ENCODE assay signal across 28 mouse cellular contexts in genomic region chr10:115060759-115061158, GRCm38 (mm10).
DNase-seq lines count a peak whose midpoint lies in the region; ATAC-seq and TF ChIP-seq lines count a peak whose summit lies in the region.
"Had no signal": no experiment of that assay in that cellular context is flagged by ENCODE, and none has a peak within 500 bp of the region (broad histone marks: within the 10 kb centered on the region; RNA-seq: fewer than 3 reads in every experiment).

No protein-coding gene starts in this region.

- no peaks in the 10 kb centered on the region for H3K27me3 ChIP-seq in stomach, postnatal 0 days (ENCODE audit: control insufficient read depth, insufficient read depth, low read length)
- H3K27me3 ChIP-seq in liver, embryonic 11.5 days (replicated peaks; ENCODE audit: control insufficient read depth, insufficient read depth, low read length): no peaks in the 10 kb centered on the region
- H3K27me3 ChIP-seq: embryonic facial prominence, embryonic 12.5 days; embryonic facial prominence, embryonic 15.5 days; forebrain, embryonic 13.5 days; heart, embryonic 13.5 days; hindbrain, embryonic 12.5 days; hindbrain, embryonic 15.5 days had no signal

- no peak overlapping the region for H3K9ac ChIP-seq in stomach, postnatal 0 days (ENCODE audit: low read length)
- no peak overlapping the region for H3K9ac ChIP-seq in liver, embryonic 11.5 days (ENCODE audit: low read depth, low read length)
- H3K9ac ChIP-seq: embryonic facial prominence, embryonic 12.5 days; embryonic facial prominence, embryonic 15.5 days; forebrain, embryonic 13.5 days; heart, embryonic 13.5 days; hindbrain, embryonic 12.5 days; hindbrain, embryonic 15.5 days had no signal

- H3K9me3 ChIP-seq in stomach, postnatal 0 days (ENCODE audit: control insufficient read depth, low read length): no peaks in the 10 kb centered on the region
- H3K9me3 ChIP-seq in liver, embryonic 11.5 days (ENCODE audit: control insufficient read depth, low read length): no peaks in the 10 kb centered on the region
- H3K9me3 ChIP-seq: embryonic facial prominence, embryonic 12.5 days; embryonic facial prominence, embryonic 15.5 days; forebrain, embryonic 10.5 days; forebrain, embryonic 13.5 days; heart, embryonic 10.5 days; hindbrain, embryonic 15.5 days had no signal

- TF ChIP-seq CTCF in stomach, postnatal 0 days (IDR thresholded peaks at IDR 0.05; ENCODE audit: low read depth): no peak

- H3K4me3 ChIP-seq in stomach, postnatal 0 days (ENCODE audit: low read depth, low read length): no peak overlapping the region
- no peak overlapping the region for H3K4me3 ChIP-seq in liver, embryonic 11.5 days (ENCODE audit: low read depth, low read length)
- H3K4me3 ChIP-seq: embryonic facial prominence, embryonic 12.5 days; embryonic facial prominence, embryonic 15.5 days; erythroblast, embryonic 14.5 days; forebrain, embryonic 10.5 days; forebrain, embryonic 13.5 days; gastrocnemius, adult 2 months; heart, adult 2 months; heart, embryonic 10.5 days; heart, embryonic 13.5 days; hindbrain, embryonic 12.5 days; hindbrain, embryonic 15.5 days had no signal

- H3K27ac ChIP-seq in stomach, postnatal 0 days (replicated peaks): no peak overlapping the region
- no peak overlapping the region for H3K27ac ChIP-seq in liver, embryonic 11.5 days (ENCODE audit: low read depth, low read length)
- H3K27ac ChIP-seq: embryonic facial prominence, embryonic 12.5 days; embryonic facial prominence, embryonic 15.5 days; forebrain, embryonic 10.5 days; forebrain, embryonic 13.5 days; gastrocnemius, adult 2 months; heart, adult 2 months; heart, embryonic 10.5 days; heart, embryonic 13.5 days; hindbrain, embryonic 12.5 days; hindbrain, embryonic 15.5 days had no signal

- no peak for TF ChIP-seq EP300 in stomach, postnatal 0 days (optimal IDR thresholded peaks at IDR 0.05)

- DNase-seq in A20 (ENCODE audit: low read depth, low spot score): peak; percentile 5
- DNase-seq in c-Kit-positive CD71-negative TER-119-negative erythroid progenitor cells, embryonic 14.5 days (ENCODE audit: low read depth): peak; percentile 13
- DNase-seq in stomach, postnatal 0 days (ENCODE audit: low spot score): no peak
- DNase-seq in liver, embryonic 11.5 days (ENCODE audit: low spot score): no peak
- DNase-seq in right cerebral cortex, adult 18-20 months: no peak
- DNase-seq: adrenal gland, adult 8-10 months; adrenal gland, postnatal 25 days; B cell, adult 2 months; cerebellum, adult 18-20 months; cerebellum, adult 9-10 months; cerebellum, postnatal 14 days; gastrocnemius, adult 2 months; gastrocnemius, postnatal 14 days; heart, adult 2 months; heart, postnatal 14 days; heart, postnatal 4 days had no signal

- WGBS in stomach, postnatal 0 days: 69% methylated on average over 7 of the region's 7 CpGs
- 64% methylated on average over 7 of the region's 7 CpGs for WGBS in liver, embryonic 11.5 days

- ATAC-seq in hematopoietic stem cell, adult 5-6 weeks (replicated peaks in 1 of 2; ENCODE audit: insufficient read depth in 1 of 2, low FRiP score in 2 of 2, low TSS enrichment in 1 of 2, low read depth in 1 of 2, poor library complexity in 2 of 2, severe bottlenecking in 2 of 2): peak; percentile 75 to 86
- no peak for ATAC-seq in stomach, postnatal 0 days (ENCODE audit: low FRiP score, low TSS enrichment)
- no peak for ATAC-seq in liver, embryonic 11.5 days (replicated peaks; ENCODE audit: low FRiP score)
- ATAC-seq: forebrain, embryonic 13.5 days; forebrain, embryonic 16.5 days; intestine, postnatal 0 days had no signal

- no peaks in the 10 kb centered on the region for H3K36me3 ChIP-seq in stomach, postnatal 0 days (ENCODE audit: control insufficient read depth, insufficient read depth, low read length)
- H3K36me3 ChIP-seq in liver, embryonic 11.5 days (ENCODE audit: control insufficient read depth, insufficient read depth, low read length): no peaks in the 10 kb centered on the region
- H3K36me3 ChIP-seq: embryonic facial prominence, embryonic 12.5 days; embryonic facial prominence, embryonic 15.5 days; forebrain, embryonic 10.5 days; heart, embryonic 10.5 days; heart, embryonic 13.5 days; hindbrain, embryonic 12.5 days; hindbrain, embryonic 15.5 days had no signal

- no peaks in the 10 kb centered on the region for H3K4me1 ChIP-seq in stomach, postnatal 0 days (replicated peaks; ENCODE audit: control insufficient read depth, insufficient read depth)
- H3K4me1 ChIP-seq in liver, embryonic 11.5 days (replicated peaks; ENCODE audit: control insufficient read depth, insufficient read depth, low read length): no peaks in the 10 kb centered on the region
- H3K4me1 ChIP-seq: embryonic facial prominence, embryonic 12.5 days; embryonic facial prominence, embryonic 15.5 days; forebrain, embryonic 10.5 days; forebrain, embryonic 13.5 days; heart, embryonic 10.5 days; heart, embryonic 13.5 days; hindbrain, embryonic 12.5 days; hindbrain, embryonic 15.5 days had no signal

- H3K4me2 ChIP-seq in stomach, postnatal 0 days (replicated peaks; ENCODE audit: low read depth): no peak overlapping the region
- no peak overlapping the region for H3K4me2 ChIP-seq in liver, embryonic 11.5 days
- H3K4me2 ChIP-seq: embryonic facial prominence, embryonic 12.5 days; embryonic facial prominence, embryonic 15.5 days; forebrain, embryonic 13.5 days; heart, embryonic 13.5 days; hindbrain, embryonic 12.5 days; hindbrain, embryonic 15.5 days had no signal

Comparison
In these comparisons a context has a peak if more than half of its experiments do, and no peak if none do; other contexts are left out.
1. DNase-seq: peak in A20 (single experiment) and c-Kit-positive CD71-negative TER-119-negative erythroid progenitor cells, embryonic 14.5 days (single experiment); none in stomach, postnatal 0 days (single experiment), liver, embryonic 11.5 days (single experiment) and right cerebral cortex, adult 18-20 months (single experiment).
2. ATAC-seq: peak in hematopoietic stem cell, adult 5-6 weeks (2 of 2); none in stomach, postnatal 0 days (single experiment) and liver, embryonic 11.5 days (single experiment).